Mouse (Mus musculus): ENCODE measurements around the gene Slc26a10. TPM values are rescaled to one million over a fixed set of nuclear protein-coding genes. Genes with fewer than 3 reads are reported as not detected.

The Slc26a10 gene
- polyA plus RNA-seq, 1 experiment from 2014 or later: 18.0 TPM

DNA sequence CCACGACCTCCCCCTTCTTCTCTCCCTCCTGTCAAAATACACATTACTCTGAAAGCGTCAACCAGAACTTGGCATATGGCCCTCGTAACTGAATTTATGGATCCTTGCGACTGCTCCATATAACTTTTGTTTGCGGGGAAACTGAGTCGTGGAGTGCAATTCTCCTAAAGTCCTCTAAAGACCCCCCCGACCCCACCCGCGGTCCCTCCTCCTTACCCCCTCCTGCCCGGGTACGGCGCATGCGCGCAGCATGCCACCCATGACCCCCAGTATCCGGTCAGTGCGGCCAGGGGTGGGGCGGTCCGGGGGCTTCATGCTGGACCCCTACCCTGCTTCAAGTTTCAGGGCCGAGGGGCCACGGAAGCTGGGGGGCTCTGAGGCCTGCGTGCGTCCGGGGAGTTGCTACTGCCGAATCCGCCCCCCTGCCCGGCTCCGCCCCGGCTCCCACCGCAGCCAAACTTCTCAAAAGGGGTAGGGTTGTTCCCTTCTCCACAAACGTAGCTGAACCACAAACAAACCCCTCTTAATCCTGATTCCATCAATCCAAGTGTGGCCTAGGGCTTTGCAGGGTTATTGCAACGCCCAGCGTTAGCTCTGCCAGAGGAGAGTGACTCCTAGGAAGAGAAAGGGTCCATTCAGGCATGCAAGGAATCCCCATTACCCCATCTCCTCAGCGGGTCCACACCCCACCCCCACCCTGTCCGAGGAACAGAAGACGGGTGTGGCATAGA lies 9.4 kb upstream of the Slc26a10 start, which contains the start of gene Arhgef25:
TSS of gene Arhgef25 (minus strand) at position 433 of the 731 bp plus-strand sequence.
- Histone ChIP-seq H3K27me3 (replicated peaks) (peaks cover 14% of the 10 kb centered on the region), H3K27ac (replicated peaks) (peak within 1 kb of the TSS; percentile 77), H3K4me3 (peak within 1 kb of the TSS; percentile 76), H3K36me3 (peaks cover 46% of the 10 kb centered on the region), H3K4me2 (peak within 1 kb of the TSS; percentile 98), H3K9ac (peak within 1 kb of the TSS; percentile 89), H3K9me3 (no peaks in the 10 kb centered on the region), H3K4me1 (peaks cover 60% of the 10 kb centered on the region)
- 4% methylated on average over 35 of the region's 35 CpGs for WGBS
- ATAC-seq (ENCODE audit: extremely low read depth, insufficient number of reproducible peaks, low FRiP score, low TSS enrichment): no peak

DNA sequence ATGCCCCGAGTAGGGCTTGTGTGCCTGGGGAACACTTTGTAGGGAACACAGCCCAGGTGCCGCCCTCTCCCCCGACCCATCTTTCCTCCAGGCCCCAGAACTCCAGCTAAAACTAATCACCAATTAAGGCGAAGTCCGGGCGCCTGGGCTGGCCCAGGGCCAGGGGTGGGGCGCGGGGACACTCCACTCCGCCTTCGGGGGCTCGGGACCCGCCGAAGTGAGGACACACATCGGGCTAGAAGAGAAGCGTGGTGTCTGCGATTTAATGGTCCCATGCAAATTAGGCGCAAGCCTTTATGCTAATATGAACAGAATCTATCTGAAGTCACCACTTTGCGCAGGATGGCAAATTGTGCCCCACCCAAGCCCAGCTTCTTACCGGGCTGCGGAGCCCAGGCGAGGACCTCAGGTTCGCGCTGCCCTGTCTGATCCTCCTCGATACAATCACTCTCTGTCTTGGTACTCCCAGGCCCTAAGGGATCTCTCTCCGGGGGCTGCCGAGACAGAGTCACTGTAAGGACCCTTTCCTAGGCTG lies 8.7 kb upstream of the Slc26a10 start:
- peak; percentile 0; the same call in 1 of the 2 replicates for ATAC-seq (ENCODE audit: extremely low read depth, insufficient number of reproducible peaks, low FRiP score, low TSS enrichment)
- H3K9me3 ChIP-seq: no peaks in the 10 kb centered on the region
- H3K4me1 ChIP-seq: peaks cover 55% of the 10 kb centered on the region
- peak overlapping the region; percentile 76 for H3K4me3 ChIP-seq
- H3K27me3 ChIP-seq (replicated peaks): peaks cover 21% of the 10 kb centered on the region
- peak overlapping the region; percentile 89 for H3K9ac ChIP-seq
- under 1% methylated on average over 26 of the region's 26 CpGs for WGBS
- H3K4me2 ChIP-seq: peak overlapping the region; percentile 98
- H3K36me3 ChIP-seq: peaks cover 50% of the 10 kb centered on the region
- H3K27ac ChIP-seq (replicated peaks): peak overlapping the region; percentile 77

DNA sequence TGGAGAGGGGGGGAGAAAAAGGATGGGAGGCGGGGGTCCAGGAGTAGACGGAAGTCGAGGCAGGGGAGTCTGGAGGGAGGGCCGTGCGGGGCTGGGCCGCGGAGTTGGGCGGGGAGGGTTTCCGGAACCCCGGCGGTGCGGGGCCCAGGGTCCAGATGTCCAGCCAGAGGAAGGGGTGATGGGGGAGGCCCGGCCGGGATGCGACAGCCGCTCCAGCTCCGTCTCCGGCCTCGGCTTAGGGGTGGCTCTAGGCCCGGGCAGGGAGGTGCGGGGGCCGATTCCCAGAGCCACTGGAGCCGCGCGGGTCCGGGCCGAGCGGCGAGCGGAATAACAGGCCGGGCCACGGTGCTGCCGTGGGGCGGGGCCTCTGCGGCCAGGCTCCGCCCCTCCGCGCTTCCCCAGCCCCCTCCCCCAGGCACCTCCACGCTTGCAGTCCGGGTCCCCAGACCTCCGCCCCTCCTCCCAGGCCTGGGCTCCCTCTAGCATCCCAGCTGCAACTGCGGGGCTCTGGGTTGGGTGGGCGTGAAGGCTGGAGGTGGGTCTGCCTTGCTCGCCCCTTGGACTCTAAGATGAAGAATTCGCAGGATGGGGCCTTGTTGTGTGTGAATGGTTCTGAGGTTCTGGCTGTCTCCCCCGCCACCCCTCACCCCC lies 8.1 kb upstream of the Slc26a10 start:
- peak overlapping the region; percentile 98 for H3K4me2 ChIP-seq
- peak overlapping the region; percentile 77 for H3K27ac ChIP-seq (replicated peaks)
- peaks cover 60% of the 10 kb centered on the region for H3K4me1 ChIP-seq
- H3K4me3 ChIP-seq: peak overlapping the region; percentile 76
- peaks cover 27% of the 10 kb centered on the region for H3K27me3 ChIP-seq (replicated peaks)
- H3K9ac ChIP-seq: peak overlapping the region; percentile 89
- WGBS: under 1% methylated on average over 41 of the region's 46 CpGs
- peaks cover 50% of the 10 kb centered on the region for H3K36me3 ChIP-seq
- peak; percentile 85 for ATAC-seq (ENCODE audit: extremely low read depth, insufficient number of reproducible peaks, low FRiP score, low TSS enrichment)
- H3K9me3 ChIP-seq: no peaks in the 10 kb centered on the region

GRCm38 (mm10) chr10:127188079-127188453 lies 7.6 kb upstream of the Slc26a10 start:
- peaks cover 32% of the 10 kb centered on the region for H3K27me3 ChIP-seq (replicated peaks)
- H3K9ac ChIP-seq: peak overlapping the region; percentile 89
- H3K4me2 ChIP-seq: peak overlapping the region; percentile 98
- H3K9me3 ChIP-seq: no peaks in the 10 kb centered on the region
- peaks cover 47% of the 10 kb centered on the region for H3K36me3 ChIP-seq
- peak overlapping the region; percentile 77 for H3K27ac ChIP-seq (replicated peaks)
- ATAC-seq (ENCODE audit: extremely low read depth, insufficient number of reproducible peaks, low FRiP score, low TSS enrichment): no peak
- peak overlapping the region; percentile 76 for H3K4me3 ChIP-seq
- 3% methylated on average over 20 of the region's 21 CpGs for WGBS
- peaks cover 60% of the 10 kb centered on the region for H3K4me1 ChIP-seq

GRCm38 (mm10) chr10:127187371-127188078 lies 7.1 kb upstream of the Slc26a10 start:
- Histone ChIP-seq H3K4me3 (peak overlapping the region; percentile 76), H3K9ac (peak overlapping the region; percentile 89), H3K4me1 (peaks cover 56% of the 10 kb centered on the region), H3K9me3 (no peaks in the 10 kb centered on the region), H3K27me3 (replicated peaks) (peaks cover 37% of the 10 kb centered on the region), H3K36me3 (peaks cover 47% of the 10 kb centered on the region), H3K4me2 (peak overlapping the region; percentile 98), H3K27ac (replicated peaks) (peak overlapping the region; percentile 77; the same call in 1 of the 2 replicates)
- WGBS: 46% methylated on average over 10 of the region's 10 CpGs
- no peak for ATAC-seq (ENCODE audit: extremely low read depth, insufficient number of reproducible peaks, low FRiP score, low TSS enrichment)

- H3K9ac ChIP-seq: no peak overlapping the region
- peaks cover 48% of the 10 kb centered on the region for H3K27me3 ChIP-seq (replicated peaks)
- H3K4me3 ChIP-seq: no peak overlapping the region
- H3K36me3 ChIP-seq: peaks cover 41% of the 10 kb centered on the region
- H3K27ac ChIP-seq (replicated peaks): no peak overlapping the region
- peaks cover 48% of the 10 kb centered on the region for H3K4me1 ChIP-seq
- no peak overlapping the region for H3K4me2 ChIP-seq
- WGBS: 74% methylated on average over 1 of the region's 1 CpGs
- no peaks in the 10 kb centered on the region for H3K9me3 ChIP-seq
- no peak for ATAC-seq (ENCODE audit: extremely low read depth, insufficient number of reproducible peaks, low FRiP score, low TSS enrichment)
These were observed 6.0 kb upstream of the Slc26a10 start for GRCm38 (mm10) chr10:127186451-127186850.

DNA sequence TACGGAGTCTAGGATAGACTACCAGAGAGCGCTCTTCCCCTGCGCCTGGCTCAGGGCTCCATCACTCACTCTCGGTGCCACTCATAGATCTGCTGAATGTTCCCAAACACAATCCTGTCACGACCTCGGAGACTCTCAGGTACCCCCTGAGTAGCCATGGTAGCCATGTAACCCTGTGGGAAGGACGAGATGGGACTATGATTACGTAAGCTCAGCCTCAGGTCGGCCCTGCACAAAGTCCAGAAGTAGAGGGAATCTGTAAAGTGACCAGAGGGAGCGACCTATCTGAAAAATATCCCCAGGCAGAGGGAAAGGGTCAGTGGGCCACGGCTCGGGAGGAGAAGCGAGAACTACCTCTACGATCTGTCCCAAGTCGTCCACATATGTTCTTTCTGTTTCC lies 5.1 kb upstream of the Slc26a10 start:
- Histone ChIP-seq H3K4me3 (no peak overlapping the region), H3K9me3 (no peaks in the 10 kb centered on the region), H3K4me2 (no peak overlapping the region), H3K9ac (no peak overlapping the region), H3K4me1 (peaks cover 40% of the 10 kb centered on the region), H3K27me3 (replicated peaks) (peaks cover 57% of the 10 kb centered on the region), H3K36me3 (peaks cover 33% of the 10 kb centered on the region), H3K27ac (replicated peaks) (no peak overlapping the region)
- 80% methylated on average over 15 of the region's 15 CpGs for WGBS
- ATAC-seq (ENCODE audit: extremely low read depth, insufficient number of reproducible peaks, low FRiP score, low TSS enrichment): no peak

DNA sequence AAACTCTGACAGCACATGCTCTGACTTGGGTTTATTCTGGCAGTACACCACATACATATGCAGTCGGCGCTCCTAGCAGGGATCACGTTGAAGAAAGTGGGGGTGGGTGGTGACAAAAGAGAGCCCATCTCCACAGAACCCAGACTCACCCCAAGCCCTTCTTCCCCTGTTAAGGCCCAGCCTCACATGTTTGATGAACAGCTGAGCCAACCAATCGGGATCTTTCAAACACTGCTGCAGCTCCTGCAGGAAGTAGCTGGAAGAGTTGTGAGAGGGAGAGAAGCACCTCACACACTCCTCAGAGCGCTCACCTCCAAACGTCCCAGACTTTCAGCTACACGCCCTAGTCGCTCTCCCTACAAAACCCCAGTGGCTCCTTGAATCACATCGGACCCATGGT lies 4.7 kb upstream of the Slc26a10 start:
- Histone ChIP-seq H3K4me3 (no peak overlapping the region), H3K27ac (replicated peaks) (no peak overlapping the region), H3K9me3 (no peaks in the 10 kb centered on the region), H3K36me3 (peaks cover 33% of the 10 kb centered on the region), H3K4me2 (no peak overlapping the region), H3K4me1 (peaks cover 40% of the 10 kb centered on the region), H3K9ac (no peak overlapping the region), H3K27me3 (replicated peaks) (peaks cover 61% of the 10 kb centered on the region)
- 63% methylated on average over 9 of the region's 9 CpGs for WGBS
- ATAC-seq (ENCODE audit: extremely low read depth, insufficient number of reproducible peaks, low FRiP score, low TSS enrichment): no peak

DNA sequence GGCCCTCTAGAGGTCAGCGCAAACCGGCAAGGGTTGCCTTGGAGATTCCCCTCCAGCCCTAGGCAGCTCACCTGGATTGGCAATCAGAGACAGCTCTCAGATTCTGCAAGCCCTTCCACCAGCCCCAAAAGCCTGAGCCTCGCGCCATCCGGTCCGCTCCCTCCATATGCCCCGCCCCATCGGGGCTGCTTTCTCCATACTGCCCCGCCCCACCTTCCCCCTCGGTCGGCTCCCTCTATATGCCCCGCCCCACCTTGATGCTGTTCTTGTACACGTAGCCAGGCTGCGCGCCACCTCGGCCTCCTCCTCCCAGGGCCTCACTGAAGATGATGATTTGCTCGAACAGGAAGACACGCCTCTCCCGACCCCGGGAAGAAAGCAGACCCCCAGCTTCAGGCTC lies 3.3 kb upstream of the Slc26a10 start:
- H3K27me3 ChIP-seq (replicated peaks): peaks cover 75% of the 10 kb centered on the region
- H3K4me3 ChIP-seq: peak overlapping the region; percentile 23
- no peak overlapping the region for H3K27ac ChIP-seq (replicated peaks)
- peak overlapping the region; percentile 40 for H3K4me2 ChIP-seq
- H3K36me3 ChIP-seq: peaks cover 33% of the 10 kb centered on the region
- peaks cover 33% of the 10 kb centered on the region for H3K4me1 ChIP-seq
- H3K9ac ChIP-seq: 0 out of 2 replicates have a peak overlapping the region, but pooled peaks have one; percentile 38
- 19% methylated on average over 20 of the region's 20 CpGs for WGBS
- H3K9me3 ChIP-seq: no peaks in the 10 kb centered on the region
- no peak for ATAC-seq (ENCODE audit: extremely low read depth, insufficient number of reproducible peaks, low FRiP score, low TSS enrichment)

- peaks cover 85% of the 10 kb centered on the region for H3K27me3 ChIP-seq (replicated peaks)
- no peaks in the 10 kb centered on the region for H3K9me3 ChIP-seq
- 0 out of 2 replicates have a peak overlapping the region, but pooled peaks have one; percentile 8 for H3K9ac ChIP-seq
- H3K36me3 ChIP-seq: peaks cover 33% of the 10 kb centered on the region
- ATAC-seq (ENCODE audit: extremely low read depth, insufficient number of reproducible peaks, low FRiP score, low TSS enrichment): no peak
- peaks cover 36% of the 10 kb centered on the region for H3K4me1 ChIP-seq
- peak overlapping the region; percentile 40 for H3K4me2 ChIP-seq
- H3K4me3 ChIP-seq: peak overlapping the region; percentile 13; the same call in 1 of the 2 replicates
- WGBS: 80% methylated on average over 4 of the region's 4 CpGs
- H3K27ac ChIP-seq (replicated peaks): no peak overlapping the region
These were observed 2.2 kb upstream of the Slc26a10 start for GRCm38 (mm10) chr10:127182624-127183023.

DNA sequence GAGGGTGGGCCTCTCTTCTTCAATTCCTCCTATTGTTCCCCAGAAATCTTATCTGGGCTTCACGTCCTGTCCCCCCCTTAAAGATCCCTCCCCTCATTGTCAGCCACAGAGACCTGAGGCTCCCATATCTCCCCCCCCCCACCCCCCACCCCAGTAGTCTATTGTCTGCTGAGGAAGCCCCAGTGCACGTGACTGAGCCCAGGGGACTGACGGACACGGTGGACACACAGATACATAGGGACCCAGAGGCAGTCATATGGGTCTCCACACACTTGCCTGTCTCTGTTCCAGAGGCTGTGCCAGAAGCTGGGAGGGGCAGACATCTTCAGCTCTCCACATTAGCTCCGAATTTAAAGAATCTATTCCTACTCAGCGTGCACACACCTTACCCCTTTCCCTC lies 1.1 kb upstream of the Slc26a10 start:
- Histone ChIP-seq H3K9me3 (no peaks in the 10 kb centered on the region), H3K4me2 (peak overlapping the region; percentile 40), H3K36me3 (peaks cover 27% of the 10 kb centered on the region), H3K27ac (replicated peaks) (no peak overlapping the region), H3K4me1 (peaks cover 36% of the 10 kb centered on the region), H3K4me3 (peak overlapping the region; percentile 13; the same call in 1 of the 2 replicates), H3K9ac (no peak overlapping the region; the same call in 1 of the 2 replicates), H3K27me3 (replicated peaks) (peaks cover 90% of the 10 kb centered on the region)
- WGBS: 49% methylated on average over 6 of the region's 6 CpGs
- no peak for ATAC-seq (ENCODE audit: extremely low read depth, insufficient number of reproducible peaks, low FRiP score, low TSS enrichment)

Measured in heart, embryonic 13.5 days (tissue).